Comparison of ENCODE assay signal across 8 mouse cellular contexts in the genomic region with DNA sequence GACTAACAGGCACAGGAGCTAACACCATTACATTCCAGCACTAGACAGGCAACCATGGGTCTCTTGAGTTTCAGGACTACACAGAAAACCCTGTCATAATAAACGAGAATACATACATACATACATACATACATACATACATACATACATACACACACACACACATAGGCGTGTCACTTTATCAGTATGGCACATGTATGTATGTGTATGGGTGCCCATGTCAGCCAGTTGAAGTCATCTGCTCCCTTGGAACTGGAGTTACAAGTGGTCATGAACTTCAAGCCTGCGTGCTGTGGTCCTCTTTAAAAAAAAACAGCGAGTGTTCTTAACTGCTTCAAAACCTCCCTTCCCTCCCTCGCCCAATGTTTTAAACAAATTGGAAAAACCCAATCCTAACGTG. TPM values are rescaled to one million over a fixed set of nuclear protein-coding genes. Genes with fewer than 3 reads are reported as not detected.
DNase-seq lines count a peak whose midpoint lies in the region; ATAC-seq lines count a peak whose summit lies in the region.

No protein-coding gene starts in this region.

- peak overlapping the region; percentile 91 for H3K27ac ChIP-seq in heart, embryonic 16.5 days (ENCODE audit: low read length)
- H3K27ac ChIP-seq in hindbrain, embryonic 12.5 days, result peak overlapping the region; percentile 94
- H3K27ac ChIP-seq in midbrain, embryonic 10.5 days (replicated peaks), result peak overlapping the region; percentile 95

- H3K4me1 ChIP-seq in heart, embryonic 16.5 days (ENCODE audit: control insufficient read depth, insufficient read depth, low read length), result peaks cover 9% of the 10 kb centered on the region
- H3K4me1 ChIP-seq in hindbrain, embryonic 12.5 days, result peaks cover 10% of the 10 kb centered on the region
- H3K4me1 ChIP-seq in midbrain, embryonic 10.5 days, result peaks cover 16% of the 10 kb centered on the region

- ATAC-seq in heart, embryonic 16.5 days (replicated peaks; ENCODE audit: extremely low read depth, insufficient read depth, low FRiP score), result 0 out of 2 replicates have a peak, but pooled peaks have one; percentile 14
- ATAC-seq in hindbrain, embryonic 12.5 days (ENCODE audit: low FRiP score), result peak; percentile 21; the same call in 1 of the 2 replicates

- peaks cover 58% of the 10 kb centered on the region for H3K36me3 ChIP-seq in heart, embryonic 16.5 days (ENCODE audit: control insufficient read depth, insufficient read depth)
- H3K36me3 ChIP-seq in hindbrain, embryonic 12.5 days, result peaks cover 74% of the 10 kb centered on the region
- H3K36me3 ChIP-seq in midbrain, embryonic 10.5 days, result peaks cover 84% of the 10 kb centered on the region

- peak overlapping the region; percentile 94 for H3K4me3 ChIP-seq in heart, embryonic 16.5 days (ENCODE audit: low read length)
- peak overlapping the region; percentile 67 for H3K4me3 ChIP-seq in hindbrain, embryonic 12.5 days
- H3K4me3 ChIP-seq in midbrain, embryonic 10.5 days, result peak overlapping the region; percentile 72

- WGBS in heart, embryonic 16.5 days, result 22% methylated on average over 6 of the region's 6 CpGs
- WGBS in hindbrain, embryonic 12.5 days, result 34% methylated on average over 6 of the region's 6 CpGs
- WGBS in midbrain, embryonic 10.5 days, result 32% methylated on average over 6 of the region's 6 CpGs

- H3K9ac ChIP-seq in heart, embryonic 16.5 days (ENCODE audit: low read length), result peak overlapping the region; percentile 98
- peak overlapping the region; percentile 78 for H3K9ac ChIP-seq in hindbrain, embryonic 12.5 days

- H3K27me3 ChIP-seq in heart, embryonic 16.5 days (ENCODE audit: control insufficient read depth, insufficient read depth, low read length), result no peaks in the 10 kb centered on the region
- H3K27me3 ChIP-seq in hindbrain, embryonic 12.5 days, result no peaks in the 10 kb centered on the region
- H3K27me3 ChIP-seq in midbrain, embryonic 10.5 days (ENCODE audit: low read depth, poor library complexity, severe bottlenecking), result no peaks in the 10 kb centered on the region

- no peaks in the 10 kb centered on the region for H3K9me3 ChIP-seq in heart, embryonic 16.5 days (replicated peaks; ENCODE audit: control insufficient read depth, low read length)
- H3K9me3 ChIP-seq in hindbrain, embryonic 12.5 days (replicated peaks), result no peaks in the 10 kb centered on the region
- H3K9me3 ChIP-seq in midbrain, embryonic 10.5 days (replicated peaks), result no peaks in the 10 kb centered on the region

- no peak for DNase-seq in heart, adult 9 months (ENCODE audit: low spot score in 2 of 2)
- peak; percentile 7 for DNase-seq in MEL-GATA-1-ER (ENCODE audit: extremely low read depth, low read depth)
- DNase-seq in midbrain, embryonic 10.5 days (ENCODE audit: low spot score), result no peak
- DNase-seq in layer of hippocampus, postnatal 25 days (ENCODE audit: extremely low spot score in 1 of 2, low spot score in 1 of 2), result no peak
- DNase-seq in cerebellum, postnatal 4 days (ENCODE audit: low spot score in 2 of 2), result no peak
- no peak for DNase-seq in gastrocnemius, postnatal 4 days (ENCODE audit: low spot score in 2 of 2)

- peak overlapping the region; percentile 73 for H3K4me2 ChIP-seq in heart, embryonic 16.5 days (ENCODE audit: low read depth, low read length)
- H3K4me2 ChIP-seq in hindbrain, embryonic 12.5 days (replicated peaks), result peak overlapping the region; percentile 67

RNA-seq across cellular contexts. Expression of a gene that starts 0.5 kb away (rescaled TPM):
- polyA plus RNA-seq in heart, embryonic 16.5 days (2015; fragmentation: Nextera tagmentation; extraction: Ambion mirVana), result 69.3 and 70.2 TPM in 2 replicates
- 92.3 and 97.6 TPM in 2 replicates for polyA plus RNA-seq in hindbrain, embryonic 12.5 days (2016; fragmentation: Nextera tagmentation; extraction: Ambion mirVana)
- polyA plus RNA-seq in midbrain, embryonic 10.5 days (2016; fragmentation: Nextera tagmentation; extraction: Ambion mirVana), result 96.2 and 98.8 TPM in 2 replicates
- 10 to 100 TPM; 45.2 to 50.8 TPM for total RNA-seq in layer of hippocampus, postnatal 25 days (2021)
- 10 to 100 TPM; 47.6 to 48.7 TPM for total RNA-seq in gastrocnemius, postnatal 4 days (2021)

RNA-seq across cellular contexts. Expression of a gene that starts 33.5 kb away (rescaled TPM):
- 91.9 and 99.5 TPM in 2 replicates for polyA plus RNA-seq in heart, embryonic 16.5 days (2015; fragmentation: Nextera tagmentation; extraction: Ambion mirVana)
- 143 and 148 TPM in 2 replicates for polyA plus RNA-seq in hindbrain, embryonic 12.5 days (2016; fragmentation: Nextera tagmentation; extraction: Ambion mirVana)
- 191 and 236 TPM in 2 replicates for polyA plus RNA-seq in midbrain, embryonic 10.5 days (2016; fragmentation: Nextera tagmentation; extraction: Ambion mirVana)
- 10 to 100 TPM; 70.5 to 78.1 TPM for total RNA-seq in layer of hippocampus, postnatal 25 days (2021)
- total RNA-seq in gastrocnemius, postnatal 4 days (2021), result 10 to 100 TPM; 44.0 to 47.6 TPM

RNA-seq across cellular contexts. Expression of a gene that starts 44.6 kb away (rescaled TPM):
- polyA plus RNA-seq in heart, embryonic 16.5 days (2015; fragmentation: Nextera tagmentation; extraction: Ambion mirVana), result 0.34 and 0.45 TPM in 2 replicates
- 0.44 and 0.45 TPM in 2 replicates for polyA plus RNA-seq in hindbrain, embryonic 12.5 days (2016; fragmentation: Nextera tagmentation; extraction: Ambion mirVana)
- polyA plus RNA-seq in midbrain, embryonic 10.5 days (2016; fragmentation: Nextera tagmentation; extraction: Ambion mirVana), result 0.12 and 0.45 TPM in 2 replicates
- 1 to 10 TPM; 3.0 to 3.9 TPM for total RNA-seq in layer of hippocampus, postnatal 25 days (2021)
- under 1 TPM; 0.52 to 0.88 TPM for total RNA-seq in gastrocnemius, postnatal 4 days (2021)

RNA-seq across cellular contexts. Expression of a gene that starts 57.5 kb away (rescaled TPM):
- 12.5 and 15.0 TPM in 2 replicates for polyA plus RNA-seq in heart, embryonic 16.5 days (2015; fragmentation: Nextera tagmentation; extraction: Ambion mirVana)
- 0.35 and 0.38 TPM in 2 replicates for polyA plus RNA-seq in hindbrain, embryonic 12.5 days (2016; fragmentation: Nextera tagmentation; extraction: Ambion mirVana)
- 0.16 and 0.21 TPM in 2 replicates for polyA plus RNA-seq in midbrain, embryonic 10.5 days (2016; fragmentation: Nextera tagmentation; extraction: Ambion mirVana)
- under 1 TPM; 0.27 to 0.45 TPM for total RNA-seq in layer of hippocampus, postnatal 25 days (2021)
- 1 to 10 TPM; 1.7 to 4.0 TPM for total RNA-seq in gastrocnemius, postnatal 4 days (2021)
